Mouse (Mus musculus): ENCODE data around the gene Atp7b. TPM values are rescaled to one million over a fixed set of nuclear protein-coding genes. Genes with fewer than 3 reads are reported as not detected.

Atp7b gene
- total RNA-seq (2014; rRNA removed) (6.3 and 8.4 TPM in 2 replicates), polyA plus RNA-seq (2015; fragmentation: Nextera tagmentation; extraction: Ambion mirVana) (2.4 and 2.6 TPM in 2 replicates)

- TF ChIP-seq CTCF (IDR thresholded peaks at IDR 0.05; ENCODE audit: low read depth): no peak
- Histone ChIP-seq H3K36me3 (ENCODE audit: insufficient read depth, low read length) (peaks cover under 1% of the 10 kb centered on the region), H3K9ac (replicated peaks; ENCODE audit: low read length) (peak within 1 kb of the TSS; percentile 54), H3K27ac (peak within 1 kb of the TSS; percentile 43; the same call in 1 of the 2 replicates), H3K4me2 (ENCODE audit: low read depth, low read length) (peak within 1 kb of the TSS; percentile 94), H3K4me1 (ENCODE audit: insufficient read depth, low read length) (no peaks in the 10 kb centered on the region; the same call in 1 of the 2 replicates), H3K27me3 (ENCODE audit: insufficient read depth, low read length) (no peaks in the 10 kb centered on the region), H3K9me3 (ENCODE audit: low read length) (no peaks in the 10 kb centered on the region), H3K4me3 (ENCODE audit: low read length) (peak within 1 kb of the TSS; percentile 56)
- DNase-seq (ENCODE audit: low spot score) (peak; percentile 34), ATAC-seq (peak; percentile 89)
- 2% methylated on average over 45 of the region's 46 CpGs for WGBS
Measured at GRCm38 (mm10) chr8:22059821-22060445, at the start of gene Atp7b. TSS of gene Atp7b (minus strand) at chr8:22060305.

GRCm38 (mm10) chr8:22107020-22107419 is 46.9 kb upstream of the Atp7b start:
- H3K9ac ChIP-seq (replicated peaks; ENCODE audit: low read length): no peak overlapping the region
- H3K36me3 ChIP-seq (ENCODE audit: insufficient read depth, low read length): no peaks in the 10 kb centered on the region
- no peak for TF ChIP-seq CTCF (IDR thresholded peaks at IDR 0.05; ENCODE audit: low read depth)
- H3K4me2 ChIP-seq (ENCODE audit: low read depth, low read length): no peak overlapping the region
- H3K4me1 ChIP-seq (ENCODE audit: insufficient read depth, low read length): no peaks in the 10 kb centered on the region
- H3K4me3 ChIP-seq (ENCODE audit: low read length): no peak overlapping the region
- DNase-seq (ENCODE audit: low spot score): no peak
- no peaks in the 10 kb centered on the region for H3K9me3 ChIP-seq (ENCODE audit: low read length)
- 78% methylated on average over 4 of the region's 4 CpGs for WGBS
- no peak for ATAC-seq
- no peaks in the 10 kb centered on the region for H3K27me3 ChIP-seq (ENCODE audit: insufficient read depth, low read length)
- no peak overlapping the region for H3K27ac ChIP-seq

- Histone ChIP-seq H3K36me3 (ENCODE audit: insufficient read depth, low read length) (no peaks in the 10 kb centered on the region), H3K4me1 (ENCODE audit: insufficient read depth, low read length) (no peaks in the 10 kb centered on the region), H3K9me3 (ENCODE audit: low read length) (no peaks in the 10 kb centered on the region), H3K4me2 (ENCODE audit: low read depth, low read length) (no peak overlapping the region), H3K27me3 (ENCODE audit: insufficient read depth, low read length) (no peaks in the 10 kb centered on the region), H3K9ac (replicated peaks; ENCODE audit: low read length) (no peak overlapping the region), H3K4me3 (ENCODE audit: low read length) (no peak overlapping the region), H3K27ac (no peak overlapping the region)
- TF ChIP-seq CTCF (IDR thresholded peaks at IDR 0.05; ENCODE audit: low read depth): peak; percentile 46
- ATAC-seq (no peak), DNase-seq (ENCODE audit: low spot score) (peak; percentile 8)
- WGBS: 49% methylated on average over 8 of the region's 8 CpGs
Measured at GRCm38 (mm10) chr8:22091568-22091967, 31.5 kb upstream of the Atp7b start.

- no peak overlapping the region for H3K27ac ChIP-seq
- no peak overlapping the region for H3K4me2 ChIP-seq (ENCODE audit: low read depth, low read length)
- ATAC-seq (no peak), DNase-seq (ENCODE audit: low spot score) (no peak)
- no peaks in the 10 kb centered on the region for H3K9me3 ChIP-seq (ENCODE audit: low read length)
- H3K4me1 ChIP-seq (ENCODE audit: insufficient read depth, low read length): no peaks in the 10 kb centered on the region
- 90% methylated on average over 4 of the region's 4 CpGs for whole genome bisulfite sequencing
- no peak overlapping the region for H3K9ac ChIP-seq (replicated peaks; ENCODE audit: low read length)
- no peak for TF ChIP-seq CTCF (IDR thresholded peaks at IDR 0.05; ENCODE audit: low read depth)
- no peak overlapping the region for H3K4me3 ChIP-seq (ENCODE audit: low read length)
- H3K27me3 ChIP-seq (ENCODE audit: insufficient read depth, low read length): no peaks in the 10 kb centered on the region
- no peaks in the 10 kb centered on the region for H3K36me3 ChIP-seq (ENCODE audit: insufficient read depth, low read length)
Measured at GRCm38 (mm10) chr8:22089226-22089625, 29.1 kb upstream of the Atp7b start.

GRCm38 (mm10) chr8:22079313-22080007 is 19.4 kb upstream of the Atp7b start:
- H3K9ac ChIP-seq (replicated peaks; ENCODE audit: low read length): no peak overlapping the region
- no peaks in the 10 kb centered on the region for H3K36me3 ChIP-seq (ENCODE audit: insufficient read depth, low read length)
- no peak overlapping the region for H3K27ac ChIP-seq
- H3K9me3 ChIP-seq (ENCODE audit: low read length): no peaks in the 10 kb centered on the region
- TF ChIP-seq CTCF (IDR thresholded peaks at IDR 0.05; ENCODE audit: low read depth): no peak
- no peak overlapping the region for H3K4me2 ChIP-seq (ENCODE audit: low read depth, low read length)
- 88% methylated on average over 9 of the region's 9 CpGs for WGBS
- no peaks in the 10 kb centered on the region for H3K27me3 ChIP-seq (ENCODE audit: insufficient read depth, low read length)
- DNase-seq (ENCODE audit: low spot score) (no peak), ATAC-seq (no peak)
- H3K4me1 ChIP-seq (ENCODE audit: insufficient read depth, low read length): no peaks in the 10 kb centered on the region
- H3K4me3 ChIP-seq (ENCODE audit: low read length): no peak overlapping the region

GRCm38 (mm10) chr8:22061126-22061525 is 1.0 kb upstream of the Atp7b start:
- Histone ChIP-seq H3K4me3 (ENCODE audit: low read length) (peak overlapping the region; percentile 56), H3K4me2 (ENCODE audit: low read depth, low read length) (peak overlapping the region; percentile 94), H3K27ac (no peak overlapping the region), H3K27me3 (ENCODE audit: insufficient read depth, low read length) (no peaks in the 10 kb centered on the region), H3K9me3 (ENCODE audit: low read length) (0 out of 2 replicates have a peak, but pooled peaks cover 2% of the 10 kb centered on the region), H3K9ac (replicated peaks; ENCODE audit: low read length) (peak overlapping the region; percentile 54), H3K4me1 (ENCODE audit: insufficient read depth, low read length) (no peaks in the 10 kb centered on the region; the same call in 1 of the 2 replicates), H3K36me3 (ENCODE audit: insufficient read depth, low read length) (peaks cover 13% of the 10 kb centered on the region)
- WGBS: 6% methylated on average over 3 of the region's 3 CpGs
- ATAC-seq (no peak), DNase-seq (ENCODE audit: low spot score) (no peak)
- no peak for TF ChIP-seq CTCF (IDR thresholded peaks at IDR 0.05; ENCODE audit: low read depth)
